Mouse (Mus musculus): ENCODE results near the gene Marveld1.

DNA sequence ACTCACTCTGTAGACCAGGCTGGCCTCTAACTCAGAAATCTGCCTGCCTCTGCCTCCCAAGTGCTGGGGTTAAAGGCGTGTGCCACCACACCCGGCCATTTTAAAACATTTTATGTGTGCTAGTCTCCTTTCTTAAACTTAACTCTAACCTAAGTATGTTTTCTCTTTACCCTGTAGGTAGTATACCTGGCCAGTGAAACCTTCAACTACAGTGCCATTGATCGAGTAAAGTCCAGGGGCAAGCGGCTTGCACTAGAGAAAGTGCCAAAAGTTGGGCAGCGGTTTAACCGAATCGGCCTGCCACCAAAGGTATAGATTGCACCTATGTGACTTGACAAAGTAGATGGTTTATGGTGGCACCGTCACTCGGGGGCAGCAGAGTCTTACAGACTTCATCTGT lies 42.5 kb upstream of the Marveld1 start:
- TF ChIP-seq POLR2A (IDR thresholded peaks at IDR 0.05; ENCODE audit: low read depth, low read length): no peak
- TF ChIP-seq CTCF (IDR thresholded peaks at IDR 0.05; ENCODE audit: extremely low read depth, insufficient read depth, insufficient read length, insufficient replicate concordance): no peak
